Mouse (Mus musculus) limb, embryonic 11.5 days (tissue): ENCODE data around the gene Pard3b. TPM values are rescaled to one million over a fixed set of nuclear protein-coding genes. Genes with fewer than 3 reads are reported as not detected.
A peak's percentile ranks its signal among the peaks of the same experiment; 100 is the strongest.

Source experiments
- ATAC-seq: fragments of 200-750 bp; cut with Nextera tagmentation; 2 replicates; pipeline ENCODE4 v1.8.0; 2017; ENCODE audit warnings: low read depth; ENCODE audit not compliant: insufficient number of reproducible peaks, low FRiP score, low TSS enrichment
- DNase-seq: peaks from one replicate; pipeline ENCODE4 v3.0.0-alpha.2; 2015; ENCODE audit warnings: low spot score
- H3K27ac ChIP-seq: fragments of 300-500 bp; sonication (generic); replicated peaks from 2 replicates; pipeline ENCODE4 v1.5.1; 2014; ENCODE audit warnings: low read depth, mild to moderate bottlenecking, low read length
- H3K27me3 ChIP-seq: fragments of 300-500 bp; sonication (generic); 2 replicates; pipeline ENCODE4 v1.6.1; 2014; ENCODE audit warnings: mild to moderate bottlenecking, low read length, mixed read lengths; ENCODE audit not compliant: control insufficient read depth, insufficient read depth
- H3K36me3 ChIP-seq: fragments of 300-500 bp; sonication (generic); 2 replicates; pipeline ENCODE4 v1.6.1; 2014; ENCODE audit warnings: mild to moderate bottlenecking, low read length, moderate library complexity, mixed read lengths; ENCODE audit not compliant: control insufficient read depth, insufficient read depth
- H3K4me1 ChIP-seq: fragments of 300-500 bp; sonication (generic); 2 replicates; pipeline ENCODE4 v1.6.1; 2014; ENCODE audit warnings: low read length, mixed read lengths; ENCODE audit not compliant: control insufficient read depth, insufficient read depth
- H3K4me2 ChIP-seq: fragments of 300-500 bp; sonication (generic); 2 replicates; pipeline ENCODE4 v1.6.1; 2014; ENCODE audit warnings: low read depth, mild to moderate bottlenecking, moderate library complexity; ENCODE audit not compliant: severe bottlenecking
- H3K4me3 ChIP-seq: fragments of 300-500 bp; sonication (generic); 2 replicates; pipeline ENCODE4 v1.5.1; 2014; ENCODE audit warnings: low read depth, low read length
- H3K9ac ChIP-seq: fragments of 300-500 bp; sonication (generic); 2 replicates; pipeline ENCODE4 v1.6.1; 2014; ENCODE audit warnings: mild to moderate bottlenecking, low read length
- H3K9me3 ChIP-seq: fragments of 300-500 bp; sonication (generic); 2 replicates; pipeline ENCODE4 v1.6.1; 2016; ENCODE audit warnings: low read length; ENCODE audit not compliant: control insufficient read depth
- whole genome bisulfite sequencing: fragments of 180-500 bp; shearing (Covaris S2); extraction: QIAGEN DNeasy Blood & Tissue Kit; methylation state at CpG from one replicate; pipeline ENCODE4 v1.1.7; 2014; 5-methylcytosine and 5-hydroxymethylcytosine counted together
- polyA plus RNA-seq: library from polyadenylated mRNA; unstranded; fragments of >200 nt; fragmentation: Nextera tagmentation; extraction: Ambion mirVana; gene quantifications from 2 replicates; pipeline ENCODE4 v1.2.1, GENCODE M21; 2014

Pard3b gene
- polyA plus RNA-seq, 1 experiment from 2014 or later, result 9.3 TPM

DNA sequence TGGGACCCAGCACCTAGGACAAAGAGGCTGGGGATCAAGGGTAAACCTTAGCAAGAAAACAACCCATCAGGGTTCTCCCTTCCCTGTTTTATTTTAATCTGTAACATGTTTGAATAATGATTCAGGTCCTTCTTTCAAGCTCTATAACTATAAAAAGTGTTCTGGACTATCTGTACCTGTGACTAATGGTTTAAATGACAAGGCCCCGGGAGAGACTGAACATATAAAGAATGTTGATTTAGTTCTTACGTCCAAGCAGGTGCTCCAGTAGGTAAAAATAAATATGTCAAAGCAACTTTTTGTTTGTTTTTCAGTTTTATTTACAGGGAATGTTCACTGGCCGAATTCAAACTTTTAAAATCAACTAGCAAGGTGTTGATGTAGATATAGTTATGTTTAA, 544.0 kb downstream of the Pard3b start:
- H3K9me3 ChIP-seq, result no peaks in the 10 kb centered on the region
- no peak overlapping the region for H3K4me2 ChIP-seq
- no peak overlapping the region for H3K9ac ChIP-seq
- no peaks in the 10 kb centered on the region for H3K4me1 ChIP-seq
- no peaks in the 10 kb centered on the region for H3K27me3 ChIP-seq
- WGBS, result 73% methylated on average over 3 of the region's 3 CpGs
- no peak for DNase-seq
- no peak for ATAC-seq
- H3K36me3 ChIP-seq, result no peaks in the 10 kb centered on the region
- no peak overlapping the region for H3K27ac ChIP-seq
- no peak overlapping the region for H3K4me3 ChIP-seq

DNA sequence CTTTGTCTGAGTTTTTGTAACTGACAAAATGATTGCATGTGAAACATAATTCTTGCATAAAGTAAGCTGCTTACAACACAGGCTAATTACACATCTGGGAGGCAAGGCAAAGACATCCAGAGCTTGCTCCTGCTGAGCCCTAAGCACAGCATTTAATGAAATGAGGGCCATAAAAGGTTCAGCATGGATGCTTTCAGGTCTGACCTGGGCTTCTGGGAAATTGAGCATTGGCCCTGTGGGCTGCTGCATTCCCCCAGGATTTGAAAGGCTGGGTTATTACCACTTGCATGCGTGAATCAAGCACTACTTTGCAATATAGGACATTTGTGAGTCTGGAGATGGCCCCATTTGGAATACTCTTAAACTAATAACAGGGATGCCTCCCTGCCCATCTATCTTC, 552.2 kb downstream of the Pard3b start:
- no peak overlapping the region for H3K9ac ChIP-seq
- no peak overlapping the region for H3K27ac ChIP-seq
- H3K4me1 ChIP-seq, result peaks cover 12% of the 10 kb centered on the region; the same call in 1 of the 2 replicates
- no peaks in the 10 kb centered on the region for H3K9me3 ChIP-seq
- H3K4me3 ChIP-seq, result no peak overlapping the region
- WGBS, result 0% methylated on average over 1 of the region's 1 CpGs
- H3K4me2 ChIP-seq, result no peak overlapping the region
- H3K36me3 ChIP-seq, result no peaks in the 10 kb centered on the region
- DNase-seq (peak; percentile 62), ATAC-seq (no peak)
- H3K27me3 ChIP-seq, result no peaks in the 10 kb centered on the region

DNA sequence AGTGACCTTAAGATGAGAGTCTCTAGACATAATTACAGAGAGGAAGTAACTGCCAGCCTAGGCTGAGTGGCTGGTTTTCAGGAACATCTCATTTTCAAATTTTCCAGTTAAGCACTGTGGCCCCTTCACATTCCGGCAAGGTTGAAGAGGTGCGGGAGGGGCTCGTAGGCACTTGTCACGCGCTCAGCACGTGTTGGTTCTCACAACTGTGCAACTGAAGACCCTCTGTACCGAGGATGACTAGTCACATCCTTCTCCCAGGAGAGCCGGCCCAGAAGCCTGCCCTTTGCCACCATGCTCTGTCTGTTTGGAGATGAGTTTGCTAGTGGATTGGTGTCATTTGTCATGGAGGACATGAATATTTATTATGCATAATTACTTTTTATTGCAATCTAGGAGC, 558.9 kb downstream of the Pard3b start:
- H3K4me3 ChIP-seq, result no peak overlapping the region
- DNase-seq, result no peak
- H3K27ac ChIP-seq, result no peak overlapping the region
- H3K9ac ChIP-seq, result no peak overlapping the region
- H3K36me3 ChIP-seq, result no peaks in the 10 kb centered on the region
- no peaks in the 10 kb centered on the region for H3K9me3 ChIP-seq
- no peaks in the 10 kb centered on the region for H3K4me1 ChIP-seq
- 66% methylated on average over 8 of the region's 8 CpGs for WGBS
- H3K27me3 ChIP-seq, result no peaks in the 10 kb centered on the region
- ATAC-seq, result no peak
- H3K4me2 ChIP-seq, result no peak overlapping the region

DNA sequence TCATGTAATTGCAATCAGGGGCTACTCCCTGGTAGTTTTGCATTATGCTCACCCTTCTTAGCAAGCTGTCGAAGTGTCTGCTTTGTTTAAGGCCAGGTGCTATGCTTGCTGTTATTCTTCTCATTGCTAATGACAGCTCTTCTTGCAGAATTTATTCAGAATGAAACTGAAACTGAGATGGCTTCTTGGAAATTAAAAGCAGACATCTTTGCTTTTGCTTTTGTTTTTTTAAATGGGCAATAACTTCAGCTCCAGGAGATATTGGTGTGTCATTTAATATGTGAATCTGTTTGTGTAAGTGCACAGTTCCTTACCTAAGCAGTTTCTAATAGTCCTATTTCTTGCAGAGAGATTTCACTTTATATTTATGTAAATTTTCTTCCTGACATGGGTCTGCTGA, 562.3 kb downstream of the Pard3b start:
- Histone ChIP-seq H3K36me3 (no peaks in the 10 kb centered on the region), H3K27me3 (no peaks in the 10 kb centered on the region), H3K4me3 (no peak overlapping the region), H3K4me2 (no peak overlapping the region), H3K9ac (no peak overlapping the region), H3K9me3 (no peaks in the 10 kb centered on the region), H3K27ac (no peak overlapping the region), H3K4me1 (no peaks in the 10 kb centered on the region)
- 87% methylated on average over 1 of the region's 1 CpGs for WGBS
- ATAC-seq (no peak), DNase-seq (no peak)

DNA sequence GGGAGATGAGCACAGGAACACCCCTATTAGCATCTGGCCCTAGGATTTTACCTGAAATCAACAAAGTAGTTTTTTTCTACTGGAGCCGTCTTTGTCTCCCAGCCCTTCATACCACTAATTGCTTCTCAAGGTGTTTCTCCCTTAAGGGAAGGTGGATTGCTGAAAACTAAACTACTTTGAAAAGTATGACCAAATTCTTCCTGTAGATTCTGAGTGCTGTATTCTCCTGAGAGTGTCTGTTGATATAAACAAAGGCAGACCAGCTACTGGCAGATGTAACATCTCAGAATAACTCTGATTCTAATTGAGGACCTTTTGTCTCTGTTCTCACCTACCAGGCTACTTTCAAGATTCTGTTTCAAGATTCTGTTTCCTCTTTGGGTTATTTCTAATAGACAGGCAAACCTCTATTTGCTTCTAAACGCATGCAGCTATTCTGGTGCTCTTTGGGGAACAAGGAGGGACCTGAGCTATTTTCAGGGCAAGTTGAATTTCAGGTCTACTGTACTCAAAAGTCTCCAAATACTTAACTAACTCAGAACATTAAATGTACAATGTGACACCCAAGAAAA, 563.1 kb downstream of the Pard3b start:
- Histone ChIP-seq H3K9ac (no peak overlapping the region), H3K27me3 (no peaks in the 10 kb centered on the region), H3K36me3 (no peaks in the 10 kb centered on the region), H3K4me1 (no peaks in the 10 kb centered on the region), H3K4me2 (no peak overlapping the region), H3K27ac (no peak overlapping the region), H3K4me3 (no peak overlapping the region), H3K9me3 (no peaks in the 10 kb centered on the region)
- DNase-seq (no peak), ATAC-seq (no peak)
- WGBS, result 57% methylated on average over 2 of the region's 2 CpGs

DNA sequence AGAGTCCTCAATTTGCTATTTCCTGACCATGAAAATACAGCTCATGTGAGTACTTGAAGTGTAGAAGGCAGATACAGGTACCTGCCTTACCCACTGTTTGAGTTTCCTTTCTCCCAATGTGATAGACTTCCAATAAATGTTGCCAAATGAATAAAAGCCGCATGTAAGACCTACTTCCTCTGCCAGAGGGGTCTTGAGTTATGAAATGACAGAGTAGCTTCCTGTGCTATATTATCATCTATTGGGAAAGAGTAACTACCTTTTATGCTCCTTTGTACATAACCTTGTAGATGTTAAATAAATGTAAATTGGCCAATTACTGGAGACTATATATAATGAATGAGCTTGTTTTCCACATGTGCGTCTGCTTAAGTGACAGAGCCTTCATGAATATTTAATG, 574.7 kb downstream of the Pard3b start:
- H3K9ac ChIP-seq, result no peak overlapping the region
- no peaks in the 10 kb centered on the region for H3K4me1 ChIP-seq
- H3K27ac ChIP-seq, result no peak overlapping the region
- H3K27me3 ChIP-seq, result no peaks in the 10 kb centered on the region
- no peaks in the 10 kb centered on the region for H3K9me3 ChIP-seq
- no peak overlapping the region for H3K4me3 ChIP-seq
- no peak for ATAC-seq
- WGBS, result 84% methylated on average over 2 of the region's 2 CpGs
- no peak overlapping the region for H3K4me2 ChIP-seq
- no peaks in the 10 kb centered on the region for H3K36me3 ChIP-seq
- DNase-seq, result no peak

DNA sequence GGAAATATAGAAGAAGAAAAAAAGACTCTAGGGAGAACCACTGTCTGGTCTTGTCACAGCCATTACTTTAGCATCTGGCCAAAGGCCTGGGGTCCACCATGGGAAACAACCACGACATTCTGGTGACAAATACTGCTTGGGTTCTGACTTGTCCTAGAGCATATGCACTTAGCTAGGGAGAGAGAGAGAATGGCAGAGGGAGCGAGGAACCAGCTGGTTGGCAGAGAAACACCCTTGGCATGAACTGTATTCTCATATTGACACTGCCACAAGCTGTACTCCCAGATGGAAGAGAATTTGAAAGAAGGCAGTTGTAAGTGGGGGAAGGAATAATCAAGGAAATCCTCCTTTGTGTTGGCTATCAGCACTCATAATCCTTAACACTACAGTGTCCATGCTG, 577.2 kb downstream of the Pard3b start:
- H3K4me3 ChIP-seq, result no peak overlapping the region
- ATAC-seq, result no peak
- no peak for DNase-seq
- no peak overlapping the region for H3K27ac ChIP-seq
- WGBS, result 68% methylated on average over 2 of the region's 2 CpGs
- no peak overlapping the region for H3K9ac ChIP-seq
- no peaks in the 10 kb centered on the region for H3K27me3 ChIP-seq
- no peak overlapping the region for H3K4me2 ChIP-seq
- H3K9me3 ChIP-seq, result no peaks in the 10 kb centered on the region
- H3K4me1 ChIP-seq, result no peaks in the 10 kb centered on the region
- H3K36me3 ChIP-seq, result no peaks in the 10 kb centered on the region

DNA sequence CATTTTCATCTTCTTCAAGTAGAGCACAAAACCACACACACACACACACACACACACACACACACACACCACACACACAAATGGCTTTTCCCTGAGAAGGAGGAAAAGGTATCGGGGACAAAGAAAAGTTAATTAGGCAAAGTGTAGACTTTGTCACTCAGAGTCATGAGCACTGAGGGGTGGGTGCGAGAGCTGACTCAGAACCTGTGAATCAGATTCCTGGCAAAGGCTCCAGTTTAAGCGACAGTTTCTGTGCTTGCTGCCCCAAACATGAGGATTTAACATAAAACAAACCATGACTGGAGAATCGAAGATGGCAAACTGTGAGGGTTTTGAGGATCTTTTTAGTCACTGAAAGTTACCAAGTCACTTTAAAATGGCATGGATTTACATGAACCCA, 577.9 kb downstream of the Pard3b start:
- H3K4me1 ChIP-seq, result no peaks in the 10 kb centered on the region
- WGBS, result 77% methylated on average over 4 of the region's 4 CpGs
- no peak for DNase-seq
- no peak overlapping the region for H3K9ac ChIP-seq
- H3K9me3 ChIP-seq, result no peaks in the 10 kb centered on the region
- no peak overlapping the region for H3K27ac ChIP-seq
- no peak overlapping the region for H3K4me3 ChIP-seq
- ATAC-seq, result no peak
- H3K36me3 ChIP-seq, result no peaks in the 10 kb centered on the region
- no peak overlapping the region for H3K4me2 ChIP-seq
- H3K27me3 ChIP-seq, result no peaks in the 10 kb centered on the region

DNA sequence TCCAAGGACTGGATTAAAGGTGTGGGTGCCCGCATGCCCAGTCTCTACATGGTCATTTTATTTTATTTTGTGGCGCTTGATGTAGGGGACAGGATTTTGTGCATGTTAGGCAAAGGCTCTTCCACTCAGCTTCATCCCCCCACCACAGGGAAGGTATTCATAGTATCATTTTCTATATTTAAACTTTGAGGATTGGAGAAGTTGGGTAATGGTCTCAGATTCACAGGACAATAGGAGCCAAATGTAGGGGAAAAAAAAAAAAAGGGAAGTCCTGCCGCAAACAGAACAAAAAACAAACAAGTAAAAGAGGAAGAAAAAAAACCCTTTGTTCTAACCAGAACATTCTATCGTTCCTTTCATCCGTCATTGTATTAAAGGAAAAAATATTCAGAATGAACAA, 590.5 kb downstream of the Pard3b start:
- no peak for DNase-seq
- Histone ChIP-seq H3K27me3 (no peaks in the 10 kb centered on the region), H3K9me3 (no peaks in the 10 kb centered on the region), H3K36me3 (no peaks in the 10 kb centered on the region), H3K4me3 (no peak overlapping the region), H3K4me2 (no peak overlapping the region), H3K27ac (no peak overlapping the region), H3K4me1 (no peaks in the 10 kb centered on the region), H3K9ac (no peak overlapping the region)
- no peak for ATAC-seq
- 95% methylated on average over 5 of the region's 5 CpGs for WGBS
